Mouse (Mus musculus) liver, embryonic 12.5 days (tissue): ENCODE results near the gene Gpr153. TPM values are rescaled to one million over a fixed set of nuclear protein-coding genes. Genes with fewer than 3 reads are reported as not detected.

Source experiments
- ATAC-seq: fragments of 200-750 bp; cut with Nextera tagmentation; 2 replicates; pipeline ENCODE4 v1.8.0; 2017; ENCODE audit warnings: moderate number of reproducible peaks, mild to moderate bottlenecking, moderate library complexity
- H3K27ac ChIP-seq: fragments of 300-500 bp; sonication (generic); 2 replicates; pipeline ENCODE4 v1.5.1; 2016; ENCODE audit warnings: mild to moderate bottlenecking
- H3K27me3 ChIP-seq: fragments of 300-500 bp; sonication (generic); replicated peaks from 2 replicates; pipeline ENCODE4 v1.6.1; 2016; ENCODE audit warnings: mild to moderate bottlenecking, moderate library complexity
- H3K36me3 ChIP-seq: fragments of 300-500 bp; sonication (generic); 2 replicates; pipeline ENCODE4 v1.6.1; 2016; ENCODE audit warnings: mild to moderate bottlenecking, moderate library complexity
- H3K4me1 ChIP-seq: fragments of 300-500 bp; sonication (generic); 2 replicates; pipeline ENCODE4 v1.6.1; 2016
- H3K4me2 ChIP-seq: fragments of 300-500 bp; sonication (generic); 2 replicates; pipeline ENCODE4 v1.6.1; 2016; ENCODE audit warnings: mild to moderate bottlenecking, moderate library complexity
- H3K4me3 ChIP-seq: fragments of 300-500 bp; sonication (generic); 2 replicates; pipeline ENCODE4 v1.5.1; 2016; ENCODE audit warnings: mild to moderate bottlenecking, moderate library complexity
- H3K9ac ChIP-seq: fragments of 300-500 bp; sonication (generic); 2 replicates; pipeline ENCODE4 v1.6.1; 2016; ENCODE audit warnings: mild to moderate bottlenecking, moderate library complexity
- H3K9me3 ChIP-seq: fragments of 300-500 bp; sonication (generic); replicated peaks from 2 replicates; pipeline ENCODE4 v1.6.1; 2016; ENCODE audit warnings: mild to moderate bottlenecking, moderate library complexity
- WGBS: fragments of 180-500 bp; shearing (Covaris S2); methylation state at CpG from one replicate; pipeline ENCODE4 v1.1.7; 2016; ENCODE audit not compliant: insufficient replicate concordance; 5-methylcytosine and 5-hydroxymethylcytosine counted together
- polyA plus RNA-seq: library from polyadenylated mRNA; unstranded; fragments of >200 nt; fragmentation: Nextera tagmentation; extraction: Ambion mirVana; gene quantifications from 2 replicates; pipeline ENCODE4 v1.2.1, GENCODE M21; 2016

Gpr153 gene
- polyA plus RNA-seq, 1 experiment from 2014 or later: 2.4 TPM

DNA sequence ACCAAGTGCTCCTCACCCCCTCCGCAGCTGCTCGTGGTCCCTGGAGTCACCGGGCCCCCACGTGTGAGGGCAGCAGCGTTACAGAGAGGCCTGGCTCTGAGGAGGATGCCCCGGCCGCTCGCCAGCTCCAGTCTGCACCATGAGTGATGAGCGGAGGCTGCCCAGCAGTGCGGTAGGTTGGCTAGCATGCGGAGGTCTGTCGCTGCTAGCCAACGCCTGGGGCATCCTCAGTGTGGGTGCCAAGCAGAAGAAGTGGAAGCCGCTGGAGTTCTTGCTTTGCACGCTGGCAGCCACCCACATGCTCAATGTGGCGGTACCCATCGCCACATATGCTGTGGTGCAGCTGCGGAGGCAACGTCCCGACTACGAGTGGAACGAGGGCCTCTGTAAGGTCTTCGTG, 5.0 kb downstream of the Gpr153 start:
- peaks cover 88% of the 10 kb centered on the region for H3K27me3 ChIP-seq
- peaks cover 24% of the 10 kb centered on the region for H3K4me1 ChIP-seq
- no peak for ATAC-seq
- no peak overlapping the region for H3K9ac ChIP-seq
- H3K36me3 ChIP-seq: no peaks in the 10 kb centered on the region
- H3K4me2 ChIP-seq: no peak overlapping the region
- H3K9me3 ChIP-seq: no peaks in the 10 kb centered on the region
- WGBS: 77% methylated on average over 23 of the region's 23 CpGs
- no peak overlapping the region for H3K4me3 ChIP-seq
- H3K27ac ChIP-seq: no peak overlapping the region

GRCm38 (mm10) chr4:152281601-152282000, 7.6 kb downstream of the Gpr153 start:
- no peaks in the 10 kb centered on the region for H3K9me3 ChIP-seq
- H3K27ac ChIP-seq: no peak overlapping the region
- H3K9ac ChIP-seq: no peak overlapping the region
- no peak overlapping the region for H3K4me3 ChIP-seq
- H3K4me2 ChIP-seq: no peak overlapping the region
- no peak for ATAC-seq
- 39% methylated on average over 15 of the region's 15 CpGs for WGBS
- H3K4me1 ChIP-seq: peaks cover 19% of the 10 kb centered on the region
- no peaks in the 10 kb centered on the region for H3K36me3 ChIP-seq
- H3K27me3 ChIP-seq: peaks cover 88% of the 10 kb centered on the region

DNA sequence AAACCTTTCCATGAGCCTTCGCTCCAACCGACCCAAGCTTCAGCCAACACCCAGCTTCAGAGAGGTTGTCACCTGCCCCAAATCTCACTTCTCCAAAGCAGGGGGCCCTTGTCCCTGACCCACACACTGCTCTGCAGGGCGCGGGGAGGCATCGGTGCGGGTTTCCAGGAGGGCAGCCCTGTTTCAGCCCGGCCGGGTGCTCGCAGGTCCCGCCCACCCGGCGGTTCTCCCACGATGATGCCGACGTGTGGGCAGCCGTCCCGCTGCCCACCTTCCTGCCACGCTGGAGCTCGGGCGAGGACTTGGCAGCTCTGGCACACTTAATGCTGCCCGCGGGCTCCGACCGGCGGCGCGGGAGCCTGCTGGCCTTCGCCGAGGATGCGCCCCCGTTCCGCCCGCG, 8.7 kb downstream of the Gpr153 start:
- peak overlapping the region; percentile 14 for H3K4me3 ChIP-seq
- no peaks in the 10 kb centered on the region for H3K9me3 ChIP-seq
- H3K36me3 ChIP-seq: no peaks in the 10 kb centered on the region
- no peak overlapping the region for H3K9ac ChIP-seq
- ATAC-seq: no peak
- H3K27ac ChIP-seq: no peak overlapping the region
- H3K4me1 ChIP-seq: peaks cover 24% of the 10 kb centered on the region
- peak overlapping the region; percentile 54 for H3K4me2 ChIP-seq
- 16% methylated on average over 34 of the region's 34 CpGs for WGBS
- peaks cover 90% of the 10 kb centered on the region for H3K27me3 ChIP-seq

GRCm38 (mm10) chr4:152283186-152283950, 9.3 kb downstream of the Gpr153 start:
- 3% methylated on average over 69 of the region's 70 CpGs for WGBS
- Histone ChIP-seq H3K36me3 (no peaks in the 10 kb centered on the region), H3K4me3 (peak overlapping the region; percentile 14), H3K4me1 (peaks cover 24% of the 10 kb centered on the region), H3K4me2 (peak overlapping the region; percentile 54), H3K9ac (no peak overlapping the region), H3K27ac (no peak overlapping the region), H3K9me3 (no peaks in the 10 kb centered on the region), H3K27me3 (peaks cover 96% of the 10 kb centered on the region)
- ATAC-seq: peak; percentile 68

DNA sequence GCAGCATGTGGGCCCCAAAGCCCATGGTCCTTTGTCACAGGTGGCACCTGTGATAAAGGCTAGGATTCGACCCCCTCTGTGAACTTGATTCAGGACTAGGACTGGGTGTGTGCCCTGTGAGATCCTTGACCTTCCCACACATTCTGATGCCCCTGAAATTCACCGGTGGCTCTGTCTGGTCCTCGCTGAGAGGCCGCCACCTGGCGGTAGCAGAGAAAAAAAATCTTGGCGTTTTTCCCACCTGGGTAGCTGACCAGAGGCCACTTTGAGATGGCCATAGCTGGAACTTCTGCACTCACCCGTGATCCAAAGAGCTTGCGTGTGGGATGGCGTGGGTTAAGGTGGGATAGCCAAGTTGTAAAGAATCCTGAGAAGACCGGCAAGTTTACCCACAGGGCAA, 11.5 kb downstream of the Gpr153 start:
- Histone ChIP-seq H3K9ac (no peak overlapping the region), H3K4me2 (no peak overlapping the region), H3K4me3 (no peak overlapping the region), H3K27ac (no peak overlapping the region), H3K4me1 (peaks cover 28% of the 10 kb centered on the region), H3K27me3 (peaks cover 96% of the 10 kb centered on the region), H3K9me3 (0 out of 2 replicates have a peak, but pooled peaks cover 3% of the 10 kb centered on the region), H3K36me3 (no peaks in the 10 kb centered on the region)
- 2% methylated on average over 10 of the region's 10 CpGs for WGBS
- ATAC-seq: no peak

DNA sequence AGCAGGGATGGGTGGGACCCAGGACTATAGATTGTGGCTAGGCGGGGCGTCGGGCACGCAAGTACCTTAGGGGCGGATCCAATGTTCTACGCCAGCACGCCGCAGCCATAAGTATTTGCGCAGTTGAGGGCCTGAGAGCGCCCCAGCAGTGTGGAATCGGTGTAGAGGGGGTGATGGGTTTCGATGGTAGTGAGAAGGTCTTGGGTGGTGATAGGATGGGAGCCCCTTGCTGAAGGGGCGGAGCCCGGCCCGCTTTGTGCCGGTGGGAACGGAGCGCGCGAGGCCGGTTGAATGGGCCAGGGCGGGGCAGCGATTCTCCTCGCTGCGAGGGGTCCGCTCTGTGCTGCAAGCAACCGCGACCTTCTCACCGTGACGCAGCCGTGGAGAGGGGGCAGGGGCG, 12.2 kb downstream of the Gpr153 start:
- WGBS: 9% methylated on average over 32 of the region's 32 CpGs
- peak; percentile 13; the same call in 1 of the 2 replicates for ATAC-seq
- no peak overlapping the region for H3K27ac ChIP-seq
- H3K9ac ChIP-seq: no peak overlapping the region
- peaks cover 31% of the 10 kb centered on the region for H3K4me1 ChIP-seq
- no peaks in the 10 kb centered on the region for H3K36me3 ChIP-seq
- H3K27me3 ChIP-seq: peaks cover 96% of the 10 kb centered on the region
- H3K9me3 ChIP-seq: 0 out of 2 replicates have a peak, but pooled peaks cover 3% of the 10 kb centered on the region
- peak overlapping the region; percentile 23 for H3K4me3 ChIP-seq
- H3K4me2 ChIP-seq: peak overlapping the region; percentile 54

DNA sequence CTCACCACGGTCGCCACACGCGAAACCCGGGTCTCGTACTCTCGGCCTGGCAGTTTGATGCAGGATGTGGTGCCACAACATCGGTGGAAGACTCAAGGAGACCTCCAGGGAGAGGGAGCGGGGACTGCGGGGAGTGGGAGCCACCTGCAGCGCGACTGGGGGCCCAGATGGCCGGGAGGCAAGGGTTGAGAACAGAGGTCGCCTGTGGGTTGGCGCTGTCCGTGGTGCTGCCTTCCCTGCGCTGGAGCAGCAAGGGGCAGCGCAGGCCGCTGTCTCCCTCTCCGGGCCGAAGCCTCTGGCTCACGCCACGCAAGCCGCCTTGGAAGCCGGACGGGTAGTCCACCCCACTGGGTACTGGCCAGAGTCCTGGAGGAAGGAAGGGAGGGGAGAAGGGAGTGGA, 12.9 kb downstream of the Gpr153 start:
- 9% methylated on average over 26 of the region's 26 CpGs for WGBS
- no peak overlapping the region for H3K9ac ChIP-seq
- ATAC-seq: no peak

GRCm38 (mm10) chr4:152287317-152288120, 13.5 kb downstream of the Gpr153 start:
- Histone ChIP-seq H3K9ac (no peak overlapping the region), H3K36me3 (no peaks in the 10 kb centered on the region), H3K27me3 (peaks cover 96% of the 10 kb centered on the region), H3K27ac (no peak overlapping the region), H3K9me3 (0 out of 2 replicates have a peak, but pooled peaks cover 3% of the 10 kb centered on the region), H3K4me2 (no peak overlapping the region), H3K4me3 (no peak overlapping the region), H3K4me1 (peaks cover 31% of the 10 kb centered on the region)
- ATAC-seq: no peak
- 29% methylated on average over 19 of the region's 19 CpGs for WGBS

More for the DNA sequence above, 12.9 kb downstream of the Gpr153 start:
- H3K36me3 ChIP-seq: no peaks in the 10 kb centered on the region
- no peak overlapping the region for H3K27ac ChIP-seq
- H3K4me2 ChIP-seq: no peak overlapping the region
- no peak overlapping the region for H3K4me3 ChIP-seq
- peaks cover 31% of the 10 kb centered on the region for H3K4me1 ChIP-seq
- H3K9me3 ChIP-seq: 0 out of 2 replicates have a peak, but pooled peaks cover 3% of the 10 kb centered on the region
- peaks cover 96% of the 10 kb centered on the region for H3K27me3 ChIP-seq

DNA sequence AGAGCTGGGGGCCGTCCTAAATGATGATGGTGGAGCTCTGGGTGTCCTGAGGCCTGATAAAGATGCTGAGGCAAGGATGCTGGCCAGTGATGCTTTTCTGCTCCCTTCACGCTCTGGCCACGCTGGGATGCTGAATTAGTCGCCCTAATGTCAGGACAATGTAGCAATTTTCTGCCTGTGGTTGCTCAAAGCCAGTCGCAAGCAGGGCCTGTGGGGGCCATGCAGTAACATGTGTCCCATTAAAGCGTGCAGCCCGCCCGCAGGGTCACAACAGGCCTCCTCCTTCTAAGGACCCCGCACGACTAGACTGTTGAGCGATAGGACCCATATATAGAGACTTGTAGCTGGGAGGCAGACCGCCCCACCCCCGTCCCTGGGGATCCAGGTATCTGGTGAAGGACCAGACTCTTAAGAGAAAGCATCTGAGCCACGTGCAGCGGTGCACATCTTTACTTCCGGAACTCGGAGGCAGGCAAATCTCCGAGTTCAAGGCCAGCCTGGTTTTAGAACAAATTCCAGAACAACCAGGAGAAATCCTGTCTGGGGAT, 14.4 kb downstream of the Gpr153 start:
- Histone ChIP-seq H3K4me1 (peaks cover 21% of the 10 kb centered on the region), H3K36me3 (no peaks in the 10 kb centered on the region), H3K27ac (no peak overlapping the region), H3K4me3 (no peak overlapping the region), H3K9me3 (0 out of 2 replicates have a peak, but pooled peaks cover 3% of the 10 kb centered on the region), H3K4me2 (no peak overlapping the region), H3K9ac (no peak overlapping the region), H3K27me3 (peaks cover 96% of the 10 kb centered on the region)
- WGBS: 56% methylated on average over 18 of the region's 18 CpGs
- no peak for ATAC-seq

DNA sequence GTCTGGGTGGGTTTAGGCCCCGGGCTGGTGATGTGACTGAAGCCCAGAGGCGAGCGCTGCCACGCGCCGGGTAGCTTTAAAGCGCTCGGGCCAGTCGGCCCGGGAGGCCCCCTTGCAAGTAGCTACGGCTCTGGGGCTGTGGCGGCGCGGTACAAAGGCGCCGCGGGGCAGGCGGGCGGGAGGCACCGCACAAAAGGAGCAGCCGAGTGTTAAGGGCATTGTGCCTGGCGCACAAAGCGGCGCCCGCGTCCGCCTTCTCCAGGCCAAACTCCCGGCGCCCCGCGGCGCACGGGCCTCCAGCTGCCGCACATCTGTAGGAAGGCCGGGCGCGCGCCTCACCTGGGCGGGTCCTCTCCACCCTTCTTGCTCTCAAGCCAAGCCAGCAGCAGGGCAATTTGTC, 16.4 kb downstream of the Gpr153 start:
- Histone ChIP-seq H3K9ac (no peak overlapping the region), H3K27me3 (peaks cover 84% of the 10 kb centered on the region), H3K4me1 (peaks cover 24% of the 10 kb centered on the region), H3K4me3 (no peak overlapping the region), H3K4me2 (0 out of 2 replicates have a peak overlapping the region, but pooled peaks have one; percentile 17), H3K36me3 (no peaks in the 10 kb centered on the region), H3K27ac (no peak overlapping the region), H3K9me3 (0 out of 2 replicates have a peak, but pooled peaks cover 3% of the 10 kb centered on the region)
- no peak for ATAC-seq
- WGBS: 4% methylated on average over 39 of the region's 39 CpGs

- Histone ChIP-seq H3K4me3 (no peak overlapping the region), H3K4me1 (peaks cover 29% of the 10 kb centered on the region), H3K36me3 (no peaks in the 10 kb centered on the region), H3K27ac (no peak overlapping the region), H3K4me2 (no peak overlapping the region), H3K9ac (no peak overlapping the region), H3K9me3 (0 out of 2 replicates have a peak, but pooled peaks cover 3% of the 10 kb centered on the region), H3K27me3 (peaks cover 78% of the 10 kb centered on the region)
- no peak for ATAC-seq
- 25% methylated on average over 11 of the region's 11 CpGs for WGBS
These were observed 17.0 kb downstream of the Gpr153 start for GRCm38 (mm10) chr4:152290991-152291390.
